Mouse (Mus musculus): ENCODE data around the gene Carm1.
A peak's percentile ranks its signal among the peaks of the same experiment; 100 is the strongest.

The Carm1 gene

DNA sequence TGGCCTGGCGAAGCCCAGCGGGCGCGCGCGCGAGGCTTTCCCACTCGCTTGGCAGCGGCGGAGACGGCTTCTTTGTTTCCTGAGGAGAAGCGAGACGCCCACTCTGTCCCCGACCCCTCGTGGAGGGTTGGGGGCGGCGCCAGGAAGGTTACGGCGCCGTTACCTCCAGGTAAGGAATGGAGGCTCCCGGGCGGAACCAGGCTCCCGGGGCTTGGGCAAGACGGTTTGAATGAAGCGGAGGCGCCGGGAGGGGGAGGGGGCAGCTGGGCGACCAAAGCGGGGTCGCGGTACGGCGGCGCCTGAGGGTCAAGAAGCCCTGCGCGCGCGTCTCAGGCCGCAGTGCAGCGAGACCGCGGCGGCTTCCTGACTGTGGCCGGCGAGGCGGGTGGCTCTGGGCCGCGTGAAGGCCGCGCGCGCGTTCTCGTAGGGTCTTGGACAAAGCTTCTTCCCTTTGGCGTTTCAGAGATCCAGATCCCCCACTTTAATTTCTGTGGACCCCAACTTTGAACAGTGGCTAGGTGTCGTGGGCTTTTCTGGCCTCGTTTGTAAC, 69.6 kb downstream of the Carm1 start:
- peak; percentile 84 for DNase-seq

DNA sequence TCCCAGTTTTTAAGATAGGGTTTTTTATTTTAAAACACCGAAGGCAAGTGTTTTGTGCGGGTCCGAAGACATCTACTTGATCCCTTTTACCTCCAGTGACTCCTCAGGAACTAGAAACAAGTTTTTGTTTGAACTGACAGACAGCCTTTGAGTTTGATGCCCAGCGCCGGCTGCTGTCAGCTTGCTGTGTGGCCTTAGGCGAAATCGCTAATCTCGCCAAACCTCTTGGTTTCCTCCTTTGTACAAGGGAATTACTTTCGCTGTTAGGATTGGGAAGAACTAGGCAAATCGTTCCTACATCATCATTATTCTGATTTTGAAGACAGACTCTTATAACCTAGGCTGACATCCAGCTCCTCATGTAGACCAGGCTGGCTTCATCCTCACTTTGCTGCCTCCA, 70.4 kb downstream of the Carm1 start:
- peak; percentile 54 for DNase-seq

DNA sequence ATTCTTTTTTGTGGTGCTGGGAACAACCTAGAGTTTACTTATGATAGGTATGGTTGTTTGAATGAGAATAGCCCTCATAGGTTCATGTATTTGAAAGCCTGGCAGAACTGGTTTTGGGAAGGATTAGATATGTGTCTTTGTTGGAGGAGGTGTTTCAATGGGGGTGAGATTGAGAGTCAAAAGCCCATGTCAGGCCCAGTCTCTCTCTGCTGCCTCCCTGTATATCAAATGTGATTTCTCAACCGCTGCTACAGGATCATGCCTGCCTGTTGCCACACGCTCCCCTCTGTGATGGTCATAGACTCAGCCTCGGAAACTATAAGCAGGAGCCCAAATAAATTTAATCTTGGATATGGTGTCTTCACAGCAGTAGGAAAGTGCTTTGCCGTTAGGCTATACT, 73.5 kb downstream of the Carm1 start:
- DNase-seq, result no peak

DNA sequence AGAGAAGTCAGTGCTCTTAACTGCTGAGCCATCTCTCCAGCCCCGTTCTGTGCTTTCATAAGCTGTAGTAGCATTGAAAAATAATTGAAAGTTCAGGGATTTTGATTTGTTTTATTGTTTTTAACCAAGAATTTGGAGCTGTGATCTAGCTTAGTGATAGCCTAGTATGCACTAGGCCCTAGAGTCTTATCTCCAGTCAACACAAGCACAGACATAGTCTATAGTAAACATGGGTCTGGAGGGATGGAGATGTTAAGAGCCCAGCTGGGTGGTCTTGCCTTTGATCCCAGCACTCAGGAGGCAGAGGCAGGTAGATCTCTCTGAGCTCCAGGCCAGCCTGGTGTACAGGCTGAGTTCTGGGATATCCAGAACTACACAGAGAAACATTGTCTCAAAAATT, 76.0 kb downstream of the Carm1 start:
- DNase-seq, result no peak

DNA sequence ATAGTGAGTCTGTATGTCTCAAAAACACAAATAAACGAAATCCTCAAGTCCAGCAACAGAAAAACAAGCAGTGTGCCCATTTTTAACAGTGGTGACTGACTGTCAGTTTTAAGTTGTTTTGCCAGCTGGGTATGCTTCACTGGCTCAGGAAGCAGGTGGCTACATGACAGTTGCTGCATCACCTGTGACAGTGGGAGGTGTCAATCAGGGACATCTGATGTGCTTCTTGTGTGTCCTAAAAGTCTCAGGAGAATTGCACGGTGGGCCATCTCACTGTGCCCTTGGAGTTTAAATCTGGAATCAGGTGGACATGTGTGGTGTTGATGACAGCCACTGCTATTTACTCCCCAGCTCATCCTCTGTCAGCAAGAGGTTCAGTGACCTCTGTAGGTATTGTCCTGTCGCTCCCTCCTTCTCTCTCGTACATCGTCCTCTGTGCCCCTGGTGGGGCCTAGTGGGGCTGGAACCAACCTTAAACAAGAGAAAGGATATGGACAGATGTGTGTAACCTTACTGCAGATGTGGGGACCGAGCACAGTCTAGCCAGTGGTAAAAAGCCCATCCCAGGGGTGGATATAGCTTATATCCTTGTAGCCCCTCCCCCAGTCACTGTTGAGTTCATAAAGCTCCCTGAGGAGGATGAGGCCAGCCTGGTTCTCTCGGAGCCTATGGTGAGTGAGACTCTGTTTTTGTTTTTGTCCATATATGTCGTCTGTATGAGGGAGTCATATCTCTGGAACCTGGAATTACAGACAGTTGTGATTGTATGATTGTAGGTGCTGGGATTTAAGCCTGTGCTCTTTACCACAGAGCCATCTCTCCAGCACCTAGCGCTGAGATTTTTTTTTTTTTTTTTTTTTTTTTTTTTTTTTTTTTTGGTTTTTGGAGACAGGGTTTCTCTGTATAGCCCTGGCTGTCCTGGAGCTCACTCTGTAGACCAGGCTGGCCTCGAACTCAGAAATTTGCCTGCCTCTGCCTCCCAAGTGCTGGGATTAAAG, 78.9 kb downstream of the Carm1 start:
- no peak for DNase-seq

DNA sequence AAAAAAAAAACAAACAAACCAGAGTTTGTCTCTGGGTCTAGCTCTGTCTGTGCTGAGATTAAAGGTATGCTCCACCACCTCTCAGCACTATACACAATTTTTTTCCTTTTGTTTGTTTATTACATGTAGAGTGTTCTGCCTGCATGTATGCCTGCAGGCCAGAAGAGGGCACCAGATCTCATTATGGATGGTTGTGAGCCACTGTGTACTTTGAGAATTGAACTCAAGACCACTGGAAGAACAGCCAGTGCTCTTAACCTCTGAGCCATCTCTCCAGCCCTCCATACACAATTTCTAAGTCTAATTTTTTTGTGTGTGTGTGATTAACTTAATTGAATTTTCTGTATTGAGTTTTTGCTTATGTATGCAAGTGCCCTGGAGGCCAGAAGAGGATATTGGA, 79.9 kb downstream of the Carm1 start:
- DNase-seq, result no peak

DNA sequence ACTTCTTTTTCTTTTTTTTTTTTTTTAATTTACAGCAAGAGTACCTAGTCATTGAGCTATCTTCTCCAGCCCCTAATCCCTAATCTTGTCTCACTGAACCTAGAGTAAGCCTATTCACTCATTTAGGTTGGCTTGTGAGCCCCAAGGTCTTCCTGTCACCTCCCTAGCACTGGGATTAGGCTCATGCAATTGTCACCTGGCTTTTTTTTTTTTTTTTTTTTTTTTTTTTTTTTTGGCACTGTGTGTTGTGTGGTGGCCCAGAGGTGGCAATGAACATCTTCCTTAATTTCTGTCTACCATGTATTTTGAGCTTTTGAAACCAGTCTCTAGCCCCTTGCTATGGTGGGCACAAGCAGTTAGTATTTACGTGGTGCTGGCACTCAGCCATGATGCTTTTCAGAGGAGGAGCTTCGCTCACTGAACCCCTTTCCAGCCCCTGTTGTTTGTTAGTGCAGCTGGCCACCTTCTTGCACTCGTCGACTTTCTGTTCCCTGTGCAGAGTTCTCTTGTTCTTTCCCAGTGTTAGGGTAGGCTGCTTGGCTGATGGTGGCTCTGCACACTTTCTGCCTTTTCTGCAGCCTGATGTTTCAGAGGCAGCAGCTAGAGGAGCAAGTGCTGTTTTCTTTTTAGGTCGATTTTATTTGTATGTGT, 80.6 kb downstream of the Carm1 start:
- DNase-seq, result no peak

DNA sequence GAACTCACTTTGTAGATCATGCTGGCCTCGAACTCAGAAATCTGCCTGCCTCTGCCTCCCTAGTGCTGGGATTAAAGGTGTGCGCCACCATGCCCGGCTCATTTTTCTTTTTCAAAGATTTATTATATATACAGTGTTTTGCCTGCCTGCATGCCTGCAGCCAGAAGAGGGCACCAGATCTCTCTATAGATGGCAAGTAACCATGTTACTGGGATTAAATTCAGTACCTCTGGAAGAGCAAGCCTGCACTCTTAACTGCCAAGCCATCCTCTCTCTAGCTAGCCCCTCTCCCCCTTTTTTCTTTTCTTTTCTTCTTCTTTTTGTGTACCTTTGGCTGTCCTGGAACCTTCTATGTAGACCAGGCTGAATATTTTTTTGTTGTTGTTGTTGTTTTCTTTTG, 84.0 kb downstream of the Carm1 start:
- DNase-seq, result peak; percentile 50

DNA sequence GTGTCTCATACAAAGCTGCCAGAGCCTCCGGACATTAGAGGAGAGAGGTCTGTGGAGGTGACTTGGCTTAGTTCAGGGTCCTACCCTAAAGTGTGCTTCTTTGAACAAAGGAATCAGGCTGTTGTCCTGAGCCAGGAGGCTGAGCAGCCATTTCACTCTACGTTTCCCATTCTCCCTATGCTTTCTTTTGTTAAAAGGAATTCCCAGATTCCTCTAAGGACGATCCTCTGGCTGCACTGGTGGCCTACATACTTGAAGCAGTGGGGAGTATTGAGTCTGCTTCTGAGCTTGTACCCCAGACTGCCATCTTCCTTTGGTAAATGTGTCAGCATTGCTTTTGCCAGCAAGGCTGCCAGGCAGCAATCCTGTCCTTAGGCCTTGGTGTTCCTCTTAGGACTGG, 86.4 kb downstream of the Carm1 start:
- no peak for DNase-seq

DNA sequence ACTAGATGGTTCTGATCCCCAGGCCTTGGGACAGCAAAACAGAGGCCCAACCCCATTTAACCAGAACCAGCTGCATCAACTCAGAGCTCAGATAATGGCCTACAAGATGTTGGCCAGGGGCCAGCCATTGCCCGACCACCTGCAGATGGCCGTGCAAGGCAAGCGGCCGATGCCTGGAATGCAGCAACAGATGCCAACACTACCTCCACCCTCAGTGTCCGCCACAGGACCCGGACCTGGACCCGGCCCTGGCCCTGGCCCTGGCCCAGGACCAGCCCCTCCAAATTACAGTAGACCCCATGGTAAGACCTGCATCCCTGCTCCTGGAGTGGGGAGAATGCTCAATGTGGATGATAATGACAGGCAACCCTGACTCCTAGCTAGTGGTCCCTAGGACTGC, 88.9 kb downstream of the Carm1 start:
- DNase-seq, result no peak

DNA sequence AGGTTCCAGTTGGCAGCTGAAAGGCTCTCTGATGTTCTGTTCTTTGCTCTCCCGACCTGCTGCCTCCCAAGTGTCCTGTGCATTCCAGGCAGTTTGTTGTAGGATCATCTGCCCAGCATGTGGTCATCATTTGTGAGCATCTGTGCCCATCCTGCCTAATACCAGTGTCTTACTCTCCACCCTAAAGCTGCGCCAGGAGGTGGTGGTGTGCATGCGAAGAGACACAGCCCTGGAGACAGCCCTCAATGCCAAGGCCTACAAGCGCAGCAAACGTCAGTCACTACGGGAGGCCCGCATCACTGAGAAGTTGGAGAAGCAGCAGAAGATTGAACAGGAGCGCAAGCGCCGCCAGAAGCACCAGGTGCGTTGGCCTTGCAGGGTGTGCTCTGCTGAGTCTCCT, 92.3 kb downstream of the Carm1 start:
- no peak for DNase-seq

Measured in liver (tissue).